Mouse (Mus musculus) liver, embryonic 11.5 days (tissue): Measurements from ENCODE around the gene Slc1a1. TPM values are rescaled to one million over a fixed set of nuclear protein-coding genes. Genes with fewer than 3 reads are reported as not detected.
A peak's percentile ranks its signal among the peaks of the same experiment; 100 is the strongest.

Experiments
- ATAC-seq: fragments of 200-750 bp; cut with Nextera tagmentation; replicated peaks from 2 replicates; pipeline ENCODE4 v1.8.0; 2017; ENCODE audit warnings: moderate number of reproducible peaks, mild to moderate bottlenecking, moderate TSS enrichment, moderate library complexity; ENCODE audit not compliant: low FRiP score
- DNase-seq: peaks from one replicate; pipeline ENCODE4 v3.0.0-alpha.2; 2017; ENCODE audit warnings: low spot score
- H3K27ac ChIP-seq: fragments of 300-500 bp; sonication (generic); 2 replicates; pipeline ENCODE4 v1.5.1; 2014; ENCODE audit warnings: mild to moderate bottlenecking, low read depth, low read length, control low read depth
- H3K27me3 ChIP-seq: fragments of 300-500 bp; sonication (generic); replicated peaks from 2 replicates; pipeline ENCODE4 v1.6.1; 2014; ENCODE audit warnings: low read length, mixed read lengths; ENCODE audit not compliant: control insufficient read depth, insufficient read depth
- H3K36me3 ChIP-seq: fragments of 300-500 bp; sonication (generic); 2 replicates; pipeline ENCODE4 v1.6.1; 2014; ENCODE audit warnings: mild to moderate bottlenecking, low read length, moderate library complexity, mixed read lengths; ENCODE audit not compliant: control insufficient read depth, insufficient read depth
- H3K4me1 ChIP-seq: fragments of 300-500 bp; sonication (generic); replicated peaks from 2 replicates; pipeline ENCODE4 v1.6.1; 2014; ENCODE audit warnings: low read length, mixed read lengths; ENCODE audit not compliant: control insufficient read depth, insufficient read depth
- H3K4me2 ChIP-seq: fragments of 300-500 bp; sonication (generic); 2 replicates; pipeline ENCODE4 v1.6.1; 2014; ENCODE audit warnings: mild to moderate bottlenecking, control low read depth, moderate library complexity
- H3K4me3 ChIP-seq: fragments of 300-500 bp; sonication (generic); 2 replicates; pipeline ENCODE4 v1.5.1; 2014; ENCODE audit warnings: low read depth, low read length, control low read depth
- H3K9ac ChIP-seq: fragments of 300-500 bp; sonication (generic); 2 replicates; pipeline ENCODE4 v1.6.1; 2014; ENCODE audit warnings: low read depth, low read length, control low read depth
- H3K9me3 ChIP-seq: fragments of 300-500 bp; sonication (generic); 2 replicates; pipeline ENCODE4 v1.6.1; 2016; ENCODE audit warnings: low read length, inconsistent platforms, mixed read lengths; ENCODE audit not compliant: control insufficient read depth
- WGBS: fragments of 180-500 bp; shearing (Covaris S2); extraction: QIAGEN DNeasy Blood & Tissue Kit; methylation state at CpG from one replicate; pipeline ENCODE4 v1.1.7; 2014; 5-methylcytosine and 5-hydroxymethylcytosine counted together
- polyA plus RNA-seq: library from polyadenylated mRNA; unstranded; fragments of >200 nt; fragmentation: Nextera tagmentation; extraction: Ambion mirVana; gene quantifications from 2 replicates; pipeline ENCODE4 v1.2.1, GENCODE M21; 2014

The Slc1a1 gene
- 0.05 TPM in 1 of 2 replicates, not detected in the other for polyA plus RNA-seq

GRCm38 (mm10) chr19:28834798-28835499 lies at the start of gene Slc1a1:
TSS of gene Slc1a1 (plus strand) at chr19:28835049.
- Histone ChIP-seq H3K9me3 (no peaks in the 10 kb centered on the region), H3K9ac (no peak within 1 kb of the TSS), H3K27ac (no peak within 1 kb of the TSS), H3K4me2 (peak within 1 kb of the TSS; percentile 65), H3K4me3 (peak within 1 kb of the TSS; percentile 44), H3K4me1 (no peaks in the 10 kb centered on the region), H3K36me3 (no peaks in the 10 kb centered on the region), H3K27me3 (peaks cover 27% of the 10 kb centered on the region)
- 2% methylated on average over 68 of the region's 68 CpGs for WGBS
- peak; percentile 44 for DNase-seq
- no peak for ATAC-seq

DNA sequence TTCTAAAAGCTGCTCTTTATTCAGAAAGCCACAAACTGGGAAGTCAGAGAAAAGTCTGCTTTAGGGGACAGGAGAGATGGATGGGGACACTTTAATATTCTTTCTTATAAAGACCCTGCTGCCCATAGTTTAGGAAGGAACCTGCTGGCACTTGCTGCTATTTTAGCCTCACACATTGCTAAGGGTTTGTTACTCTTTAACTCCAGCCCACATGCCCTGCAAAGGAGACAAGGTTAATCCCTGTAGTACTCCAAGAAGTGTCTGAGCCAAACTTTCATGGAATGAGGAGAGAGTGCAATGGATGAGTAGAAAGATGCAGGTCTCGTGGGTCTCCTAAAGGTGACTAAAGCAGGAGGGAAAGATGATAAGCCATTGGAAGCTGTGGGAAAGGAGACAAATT lies 44.7 kb upstream of the Slc1a1 start:
- no peak overlapping the region for H3K27ac ChIP-seq
- H3K4me2 ChIP-seq, result no peak overlapping the region
- no peak for DNase-seq
- no peaks in the 10 kb centered on the region for H3K4me1 ChIP-seq
- 46% methylated on average over 1 of the region's 1 CpGs for WGBS
- no peak overlapping the region for H3K9ac ChIP-seq
- no peaks in the 10 kb centered on the region for H3K36me3 ChIP-seq
- no peak overlapping the region for H3K4me3 ChIP-seq
- H3K27me3 ChIP-seq, result no peaks in the 10 kb centered on the region
- H3K9me3 ChIP-seq, result no peaks in the 10 kb centered on the region
- ATAC-seq, result no peak

DNA sequence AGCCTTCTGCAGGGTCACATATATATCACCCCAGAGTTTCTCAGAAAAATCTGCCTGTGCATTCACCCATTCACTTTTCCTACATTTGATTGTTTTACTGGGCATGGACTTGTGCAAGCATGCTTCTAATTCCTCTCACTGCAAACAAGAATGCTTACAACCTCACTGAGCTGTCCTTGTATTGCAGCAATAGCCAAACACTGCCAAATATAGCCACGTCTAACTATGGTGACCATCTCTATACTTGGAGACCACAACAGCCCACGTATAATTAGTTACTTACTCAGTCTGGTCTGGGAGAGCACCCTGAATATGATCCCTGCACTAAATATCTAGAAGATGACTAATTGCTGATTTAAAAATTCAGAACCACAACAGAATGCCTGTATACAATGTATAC lies 41.5 kb upstream of the Slc1a1 start:
- no peak for ATAC-seq
- DNase-seq, result no peak
- H3K36me3 ChIP-seq, result no peaks in the 10 kb centered on the region
- H3K27me3 ChIP-seq, result no peaks in the 10 kb centered on the region
- no peaks in the 10 kb centered on the region for H3K4me1 ChIP-seq
- no peaks in the 10 kb centered on the region for H3K9me3 ChIP-seq
- no peak overlapping the region for H3K4me2 ChIP-seq
- 71% methylated on average over 2 of the region's 2 CpGs for WGBS
- H3K9ac ChIP-seq, result no peak overlapping the region
- no peak overlapping the region for H3K27ac ChIP-seq
- H3K4me3 ChIP-seq, result no peak overlapping the region

GRCm38 (mm10) chr19:28796146-28796848 lies 38.6 kb upstream of the Slc1a1 start:
- Histone ChIP-seq H3K4me2 (no peak overlapping the region), H3K27ac (no peak overlapping the region), H3K9ac (no peak overlapping the region), H3K4me1 (no peaks in the 10 kb centered on the region), H3K27me3 (no peaks in the 10 kb centered on the region), H3K36me3 (no peaks in the 10 kb centered on the region), H3K9me3 (no peaks in the 10 kb centered on the region), H3K4me3 (no peak overlapping the region)
- no peak for DNase-seq
- 55% methylated on average over 5 of the region's 5 CpGs for WGBS
- no peak for ATAC-seq

DNA sequence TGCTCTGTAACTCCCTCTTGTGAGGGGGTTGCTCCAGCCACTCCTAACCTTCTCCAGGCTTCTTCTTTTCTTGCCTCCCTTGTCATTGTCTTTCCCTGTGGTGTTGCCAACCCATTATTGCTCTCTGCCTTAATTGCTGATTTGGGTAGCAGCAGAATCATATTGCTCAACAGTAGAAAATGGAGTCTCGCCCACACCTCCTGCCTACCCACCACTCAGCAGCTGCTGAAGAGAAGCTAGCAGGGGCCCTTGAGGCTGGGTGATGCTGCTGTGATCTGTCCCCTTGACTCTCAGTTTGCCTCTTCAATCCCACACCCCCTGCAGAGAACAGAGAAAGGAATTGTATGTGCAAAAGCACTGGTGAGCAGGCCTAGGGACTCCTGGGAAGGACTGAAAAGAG lies 37.9 kb upstream of the Slc1a1 start:
- H3K9ac ChIP-seq, result no peak overlapping the region
- H3K27ac ChIP-seq, result no peak overlapping the region
- no peaks in the 10 kb centered on the region for H3K4me1 ChIP-seq
- DNase-seq, result no peak
- H3K4me3 ChIP-seq, result no peak overlapping the region
- no peaks in the 10 kb centered on the region for H3K9me3 ChIP-seq
- no peaks in the 10 kb centered on the region for H3K27me3 ChIP-seq
- no peaks in the 10 kb centered on the region for H3K36me3 ChIP-seq
- WGBS, result 63% methylated on average over 1 of the region's 1 CpGs
- no peak overlapping the region for H3K4me2 ChIP-seq
- no peak for ATAC-seq

DNA sequence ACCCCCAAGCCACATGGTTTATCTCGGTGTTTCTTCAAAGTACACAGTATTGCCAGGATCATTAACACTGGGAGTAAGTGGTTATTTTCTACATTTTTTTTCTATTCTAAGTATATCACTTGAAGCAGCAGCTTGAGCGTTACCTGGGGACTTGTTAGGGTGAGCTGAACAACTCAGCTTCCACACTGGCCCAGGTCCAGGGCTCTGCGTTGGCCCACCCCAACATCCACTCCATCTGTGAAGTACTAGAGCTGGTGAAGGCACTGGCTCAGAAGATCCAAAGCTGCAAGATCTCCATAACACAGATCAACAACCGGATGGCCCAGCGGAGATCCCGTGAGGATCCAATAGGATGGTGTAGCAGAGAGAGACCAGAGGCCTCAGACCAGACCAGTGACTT lies 37.2 kb upstream of the Slc1a1 start:
- no peak overlapping the region for H3K4me2 ChIP-seq
- ATAC-seq, result no peak
- H3K9ac ChIP-seq, result no peak overlapping the region
- H3K4me3 ChIP-seq, result no peak overlapping the region
- H3K27ac ChIP-seq, result no peak overlapping the region
- H3K4me1 ChIP-seq, result no peaks in the 10 kb centered on the region
- no peaks in the 10 kb centered on the region for H3K27me3 ChIP-seq
- DNase-seq, result no peak
- no peaks in the 10 kb centered on the region for H3K36me3 ChIP-seq
- H3K9me3 ChIP-seq, result no peaks in the 10 kb centered on the region
- 85% methylated on average over 6 of the region's 6 CpGs for WGBS

DNA sequence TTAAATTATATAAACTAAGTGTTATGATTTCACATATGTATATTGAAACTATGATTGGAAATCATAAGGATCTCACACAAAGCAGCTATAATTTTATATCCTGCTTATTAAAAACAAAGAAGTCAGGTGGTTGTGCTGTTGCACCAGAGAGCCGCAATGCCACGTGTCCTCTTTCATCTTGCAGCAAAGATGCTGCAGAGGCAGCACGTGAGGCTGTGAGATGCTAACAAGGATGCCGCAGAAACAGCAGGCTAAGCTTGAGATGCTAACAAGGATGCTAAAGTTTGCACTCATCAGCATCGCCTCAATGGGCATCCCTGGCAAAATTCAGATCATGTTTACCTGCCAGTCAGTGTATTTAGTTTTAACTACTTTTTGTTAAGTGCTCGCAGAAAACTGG lies 34.4 kb upstream of the Slc1a1 start:
- no peak overlapping the region for H3K27ac ChIP-seq
- no peaks in the 10 kb centered on the region for H3K4me1 ChIP-seq
- ATAC-seq (no peak), DNase-seq (no peak)
- H3K27me3 ChIP-seq, result no peaks in the 10 kb centered on the region
- no peaks in the 10 kb centered on the region for H3K36me3 ChIP-seq
- no peaks in the 10 kb centered on the region for H3K9me3 ChIP-seq
- no peak overlapping the region for H3K4me3 ChIP-seq
- WGBS, result 53% methylated on average over 6 of the region's 6 CpGs
- no peak overlapping the region for H3K9ac ChIP-seq
- H3K4me2 ChIP-seq, result no peak overlapping the region

DNA sequence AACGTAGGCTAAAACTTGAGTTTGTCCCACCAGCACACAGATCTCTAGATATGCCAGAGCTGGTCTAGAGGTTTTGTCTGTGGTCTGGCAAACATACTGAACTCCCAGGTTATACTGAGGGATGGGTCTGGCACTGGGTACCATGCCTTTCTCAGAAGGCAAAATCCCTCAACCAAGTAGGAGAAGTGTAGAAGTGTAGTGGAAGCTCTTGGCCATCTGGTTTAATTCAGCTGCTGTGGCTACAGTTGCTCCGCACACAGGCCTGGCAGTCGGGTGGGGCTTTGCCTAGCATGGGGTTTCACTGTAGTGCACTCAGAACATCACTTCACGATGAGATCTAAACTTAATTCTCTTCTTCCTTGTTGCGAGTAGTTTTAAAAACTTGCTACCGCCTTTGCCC lies 28.6 kb upstream of the Slc1a1 start:
- no peaks in the 10 kb centered on the region for H3K9me3 ChIP-seq
- no peaks in the 10 kb centered on the region for H3K4me1 ChIP-seq
- no peak overlapping the region for H3K4me2 ChIP-seq
- DNase-seq (no peak), ATAC-seq (no peak)
- no peak overlapping the region for H3K27ac ChIP-seq
- no peaks in the 10 kb centered on the region for H3K36me3 ChIP-seq
- H3K27me3 ChIP-seq, result no peaks in the 10 kb centered on the region
- no peak overlapping the region for H3K9ac ChIP-seq
- H3K4me3 ChIP-seq, result no peak overlapping the region
- 83% methylated on average over 6 of the region's 6 CpGs for WGBS
